Mouse (Mus musculus): ENCODE measurements around the gene Glb1l. TPM values are rescaled to one million over a fixed set of nuclear protein-coding genes. Genes with fewer than 3 reads are reported as not detected.

Glb1l gene
- polyA plus RNA-seq, 1 experiment from 2014 or later = 22.0 TPM

- no peaks in the 10 kb centered on the region for H3K27me3 ChIP-seq (replicated peaks; ENCODE audit: control insufficient read depth, insufficient read depth, low read length)
- peaks cover 12% of the 10 kb centered on the region for H3K4me1 ChIP-seq (replicated peaks; ENCODE audit: control insufficient read depth, insufficient read depth, low read length)
- no peak for ATAC-seq
- no peak overlapping the region for H3K4me3 ChIP-seq (replicated peaks; ENCODE audit: low read length)
- no peak overlapping the region for H3K27ac ChIP-seq (ENCODE audit: low read length)
- H3K9me3 ChIP-seq (ENCODE audit: control insufficient read depth, low read length) = no peaks in the 10 kb centered on the region
- H3K36me3 ChIP-seq (ENCODE audit: control insufficient read depth, insufficient read depth) = no peaks in the 10 kb centered on the region; the same call in 1 of the 2 replicates
- WGBS = 51% methylated on average over 9 of the region's 9 CpGs
- no peak overlapping the region for H3K4me2 ChIP-seq (ENCODE audit: low read length)
- H3K9ac ChIP-seq (replicated peaks; ENCODE audit: low read depth, low read length) = 0 out of 2 replicates have a peak overlapping the region, but pooled peaks have one; percentile 9
Observed at GRCm38 (mm10) chr1:75248041-75248772, 37.6 kb upstream of the Glb1l start.

- H3K36me3 ChIP-seq (ENCODE audit: control insufficient read depth, insufficient read depth) = no peaks in the 10 kb centered on the region; the same call in 1 of the 2 replicates
- no peaks in the 10 kb centered on the region for H3K9me3 ChIP-seq (ENCODE audit: control insufficient read depth, low read length)
- no peak for ATAC-seq
- H3K27ac ChIP-seq (ENCODE audit: low read length) = no peak overlapping the region
- no peak overlapping the region for H3K4me2 ChIP-seq (ENCODE audit: low read length)
- peaks cover 12% of the 10 kb centered on the region for H3K4me1 ChIP-seq (replicated peaks; ENCODE audit: control insufficient read depth, insufficient read depth, low read length)
- H3K4me3 ChIP-seq (replicated peaks; ENCODE audit: low read length) = no peak overlapping the region
- no peaks in the 10 kb centered on the region for H3K27me3 ChIP-seq (replicated peaks; ENCODE audit: control insufficient read depth, insufficient read depth, low read length)
- 77% methylated on average over 16 of the region's 16 CpGs for WGBS
- H3K9ac ChIP-seq (replicated peaks; ENCODE audit: low read depth, low read length) = no peak overlapping the region
Observed at GRCm38 (mm10) chr1:75247071-75247930, 36.7 kb upstream of the Glb1l start.

- H3K27me3 ChIP-seq (replicated peaks; ENCODE audit: control insufficient read depth, insufficient read depth, low read length) = no peaks in the 10 kb centered on the region
- H3K4me3 ChIP-seq (replicated peaks; ENCODE audit: low read length) = no peak overlapping the region
- WGBS = 16% methylated on average over 4 of the region's 4 CpGs
- no peak overlapping the region for H3K9ac ChIP-seq (replicated peaks; ENCODE audit: low read depth, low read length)
- H3K4me2 ChIP-seq (ENCODE audit: low read length) = no peak overlapping the region
- peaks cover 4% of the 10 kb centered on the region for H3K36me3 ChIP-seq (ENCODE audit: control insufficient read depth, insufficient read depth)
- ATAC-seq = peak; percentile 88
- peaks cover 4% of the 10 kb centered on the region for H3K4me1 ChIP-seq (replicated peaks; ENCODE audit: control insufficient read depth, insufficient read depth, low read length)
- no peak overlapping the region for H3K27ac ChIP-seq (ENCODE audit: low read length)
- no peaks in the 10 kb centered on the region for H3K9me3 ChIP-seq (ENCODE audit: control insufficient read depth, low read length)
Observed at GRCm38 (mm10) chr1:75244836-75245235, 34.2 kb upstream of the Glb1l start.

GRCm38 (mm10) chr1:75244175-75244826, 33.7 kb upstream of the Glb1l start:
- Histone ChIP-seq H3K27me3 (replicated peaks; ENCODE audit: control insufficient read depth, insufficient read depth, low read length) (no peaks in the 10 kb centered on the region), H3K9ac (replicated peaks; ENCODE audit: low read depth, low read length) (no peak overlapping the region), H3K4me3 (replicated peaks; ENCODE audit: low read length) (no peak overlapping the region), H3K4me2 (ENCODE audit: low read length) (no peak overlapping the region), H3K4me1 (replicated peaks; ENCODE audit: control insufficient read depth, insufficient read depth, low read length) (peaks cover 4% of the 10 kb centered on the region), H3K36me3 (ENCODE audit: control insufficient read depth, insufficient read depth) (peaks cover 6% of the 10 kb centered on the region), H3K27ac (ENCODE audit: low read length) (no peak overlapping the region), H3K9me3 (ENCODE audit: control insufficient read depth, low read length) (no peaks in the 10 kb centered on the region)
- WGBS = 84% methylated on average over 12 of the region's 12 CpGs
- ATAC-seq = no peak; the same call in 1 of the 2 replicates

GRCm38 (mm10) chr1:75243411-75243810, 32.8 kb upstream of the Glb1l start:
- Histone ChIP-seq H3K4me1 (replicated peaks; ENCODE audit: control insufficient read depth, insufficient read depth, low read length) (peaks cover 4% of the 10 kb centered on the region), H3K4me3 (replicated peaks; ENCODE audit: low read length) (no peak overlapping the region), H3K27me3 (replicated peaks; ENCODE audit: control insufficient read depth, insufficient read depth, low read length) (no peaks in the 10 kb centered on the region), H3K9me3 (ENCODE audit: control insufficient read depth, low read length) (no peaks in the 10 kb centered on the region), H3K4me2 (ENCODE audit: low read length) (no peak overlapping the region), H3K9ac (replicated peaks; ENCODE audit: low read depth, low read length) (no peak overlapping the region), H3K36me3 (ENCODE audit: control insufficient read depth, insufficient read depth) (peaks cover 6% of the 10 kb centered on the region), H3K27ac (ENCODE audit: low read length) (no peak overlapping the region)
- ATAC-seq = no peak
- WGBS = 88% methylated on average over 14 of the region's 14 CpGs

GRCm38 (mm10) chr1:75239591-75239990, 29.0 kb upstream of the Glb1l start:
- Histone ChIP-seq H3K4me3 (replicated peaks; ENCODE audit: low read length) (no peak overlapping the region), H3K4me1 (replicated peaks; ENCODE audit: control insufficient read depth, insufficient read depth, low read length) (peaks cover 16% of the 10 kb centered on the region), H3K27ac (ENCODE audit: low read length) (no peak overlapping the region), H3K9ac (replicated peaks; ENCODE audit: low read depth, low read length) (no peak overlapping the region), H3K36me3 (ENCODE audit: control insufficient read depth, insufficient read depth) (peaks cover 6% of the 10 kb centered on the region), H3K27me3 (replicated peaks; ENCODE audit: control insufficient read depth, insufficient read depth, low read length) (no peaks in the 10 kb centered on the region), H3K9me3 (ENCODE audit: control insufficient read depth, low read length) (no peaks in the 10 kb centered on the region), H3K4me2 (ENCODE audit: low read length) (no peak overlapping the region)
- ATAC-seq = no peak
- 79% methylated on average over 10 of the region's 10 CpGs for WGBS

GRCm38 (mm10) chr1:75236117-75237050, 25.8 kb upstream of the Glb1l start, which contains the start of gene Dnajb2:
Gene Dnajb2 (plus strand): TSS chr1:75236406.
- Histone ChIP-seq H3K9me3 (ENCODE audit: control insufficient read depth, low read length) (no peaks in the 10 kb centered on the region), H3K4me3 (replicated peaks; ENCODE audit: low read length) (peak within 1 kb of the TSS; percentile 76), H3K9ac (replicated peaks; ENCODE audit: low read depth, low read length) (peak within 1 kb of the TSS; percentile 92), H3K27ac (ENCODE audit: low read length) (peak within 1 kb of the TSS; percentile 68), H3K36me3 (ENCODE audit: control insufficient read depth, insufficient read depth) (peaks cover 6% of the 10 kb centered on the region; the same call in 1 of the 2 replicates), H3K27me3 (replicated peaks; ENCODE audit: control insufficient read depth, insufficient read depth, low read length) (no peaks in the 10 kb centered on the region), H3K4me2 (ENCODE audit: low read length) (peak within 1 kb of the TSS; percentile 84), H3K4me1 (replicated peaks; ENCODE audit: control insufficient read depth, insufficient read depth, low read length) (peaks cover 18% of the 10 kb centered on the region)
- ATAC-seq = peak; percentile 82
- WGBS = under 1% methylated on average over 63 of the region's 64 CpGs

GRCm38 (mm10) chr1:75234606-75235005, 24.0 kb upstream of the Glb1l start:
- WGBS = 1% methylated on average over 8 of the region's 8 CpGs
- Histone ChIP-seq H3K9ac (replicated peaks; ENCODE audit: low read depth, low read length) (no peak overlapping the region), H3K9me3 (ENCODE audit: control insufficient read depth, low read length) (no peaks in the 10 kb centered on the region), H3K36me3 (ENCODE audit: control insufficient read depth, insufficient read depth) (no peaks in the 10 kb centered on the region), H3K4me2 (ENCODE audit: low read length) (no peak overlapping the region), H3K4me3 (replicated peaks; ENCODE audit: low read length) (no peak overlapping the region), H3K4me1 (replicated peaks; ENCODE audit: control insufficient read depth, insufficient read depth, low read length) (peaks cover 18% of the 10 kb centered on the region), H3K27ac (ENCODE audit: low read length) (no peak overlapping the region), H3K27me3 (replicated peaks; ENCODE audit: control insufficient read depth, insufficient read depth, low read length) (no peaks in the 10 kb centered on the region)
- ATAC-seq = peak; percentile 65
